Mouse (Mus musculus) cerebellum, adult (tissue): ENCODE results near the gene Serhl.

Experiments used
- ATAC-seq: cut with Nextera tagmentation; 2 replicates; pipeline ENCODE4 v1.9.2; 2017; ENCODE audit warnings: mild to moderate bottlenecking, moderate library complexity, mixed read lengths; ENCODE audit not compliant: insufficient number of reproducible peaks, low FRiP score, low TSS enrichment

The Serhl gene

DNA sequence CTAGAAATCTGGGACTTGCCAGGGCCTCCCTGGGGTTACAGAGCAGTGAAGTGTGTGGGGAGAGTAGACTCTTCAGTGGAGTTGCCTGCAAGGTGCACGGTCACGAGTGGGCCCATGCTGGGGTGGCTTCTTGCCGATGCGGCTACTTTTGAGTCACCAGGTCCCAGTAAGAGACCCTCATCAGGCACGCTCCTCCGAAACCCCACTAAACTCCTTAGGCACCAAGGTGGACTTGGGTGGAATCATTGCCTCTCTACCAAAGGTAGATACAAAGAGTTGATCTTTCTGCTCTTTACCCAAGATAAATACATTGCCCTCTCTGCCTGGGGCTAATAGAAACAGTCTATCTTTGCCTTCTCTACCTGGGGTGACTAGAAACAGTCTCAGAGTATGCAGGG, 68.4 kb downstream of the Serhl start:
- no peak for ATAC-seq

- ATAC-seq: no peak
These were observed 69.4 kb downstream of the Serhl start for GRCm38 (mm10) chr15:83158587-83159160.

DNA sequence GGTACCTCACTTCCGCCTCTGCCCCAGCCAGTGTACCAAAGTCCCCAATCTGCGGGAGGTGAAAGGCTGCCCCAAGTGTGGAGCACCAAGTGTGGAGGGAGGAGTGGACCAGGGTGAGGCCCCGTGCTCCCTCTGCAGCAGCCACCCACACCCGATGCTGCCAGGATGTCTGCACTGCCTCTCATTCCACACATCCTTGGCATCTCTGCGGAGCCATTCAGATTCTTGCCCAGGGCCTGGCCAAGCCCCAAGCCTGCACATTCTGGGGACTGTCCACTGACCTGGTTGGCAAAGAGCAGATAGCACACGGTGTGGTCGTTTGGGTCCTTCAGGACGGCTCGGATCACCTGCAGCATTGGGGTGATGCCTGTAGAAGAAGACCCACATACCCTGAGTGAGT, 70.5 kb downstream of the Serhl start:
- no peak for ATAC-seq

GRCm38 (mm10) chr15:83160561-83160960, 71.3 kb downstream of the Serhl start:
- ATAC-seq: no peak

GRCm38 (mm10) chr15:83161062-83161748, 71.9 kb downstream of the Serhl start:
- ATAC-seq: no peak

GRCm38 (mm10) chr15:83162001-83162400, 72.7 kb downstream of the Serhl start:
- ATAC-seq: no peak

- no peak for ATAC-seq
These were observed 73.6 kb downstream of the Serhl start for GRCm38 (mm10) chr15:83162818-83163485.

GRCm38 (mm10) chr15:83164971-83165471, 75.7 kb downstream of the Serhl start:
- no peak for ATAC-seq

- ATAC-seq: no peak
These were observed 76.4 kb downstream of the Serhl start for GRCm38 (mm10) chr15:83165526-83166315.
